Mouse (Mus musculus) mouse embryonic stem cell (cell line): ENCODE data around the gene Nhlrc3.

Experiments used
- in situ Hi-C, 2 experiments: fragments of 300-500 bp; cut with MboI; formaldehyde crosslinking; loops; 1 replicate in 1 of 2; 3 replicates in 1 of 2; pipeline ENCODE4 v1.14.3; 2019 to 2020; ENCODE audit warnings: low sequenced_read_pairs in 2 of 2, low pct_unique_long_range_greater_than_20kb in 1 of 2, mixed read lengths in 1 of 2; ENCODE audit not compliant: unreplicated experiment in 1 of 2

Gene Nhlrc3

GRCm38 (mm10) chr3:53463046-53463764, at the start of gene Nhlrc3, which contains the start of gene Proser1:
Gene Nhlrc3 (minus strand): TSS chr3:53463332.
Gene Proser1 (plus strand): TSS chr3:53463666.
- in situ Hi-C loops, result loop anchor here in 1 of 2 experiments (25.0 kb wide), 1 partner anchor 426 kb away; the partner anchor contains the start of gene Lhfp

GRCm38 (mm10) chr3:53502428-53502827, 39.3 kb upstream of the Nhlrc3 start:
- in situ Hi-C loops, result no loop called here

GRCm38 (mm10) chr3:53498351-53498905, 35.3 kb upstream of the Nhlrc3 start:
- in situ Hi-C loops, result no loop called here

GRCm38 (mm10) chr3:53488353-53488752, 25.2 kb upstream of the Nhlrc3 start, which contains the start of gene Stoml3:
Gene Stoml3 (plus strand): TSS chr3:53488653.
- in situ Hi-C loops, result no loop called here

GRCm38 (mm10) chr3:53486996-53487576, 24.0 kb upstream of the Nhlrc3 start:
- in situ Hi-C loops, result no loop called here

GRCm38 (mm10) chr3:53486561-53486960, 23.4 kb upstream of the Nhlrc3 start:
- in situ Hi-C loops, result no loop called here

GRCm38 (mm10) chr3:53483414-53484059, 20.4 kb upstream of the Nhlrc3 start:
- in situ Hi-C loops, result no loop called here

GRCm38 (mm10) chr3:53478419-53479046, 15.4 kb upstream of the Nhlrc3 start:
- in situ Hi-C loops, result no loop called here

GRCm38 (mm10) chr3:53477468-53477867, 14.3 kb upstream of the Nhlrc3 start:
- in situ Hi-C loops, result no loop called here

- in situ Hi-C loops, result no loop called here
These were observed 12.8 kb upstream of the Nhlrc3 start for GRCm38 (mm10) chr3:53475889-53476288.

GRCm38 (mm10) chr3:53474179-53474578, 11.0 kb upstream of the Nhlrc3 start:
- in situ Hi-C loops, result loop anchor here in 1 of 2 experiments (25.0 kb wide), 1 partner anchor 437 kb away; the partner anchor contains the start of gene Lhfp

- in situ Hi-C loops, result loop anchor here in 1 of 2 experiments (25.0 kb wide), 1 partner anchor 435 kb away; the partner anchor contains the start of gene Lhfp
These were observed 8.9 kb upstream of the Nhlrc3 start for GRCm38 (mm10) chr3:53472061-53472460.

GRCm38 (mm10) chr3:53469650-53470049, 6.5 kb upstream of the Nhlrc3 start:
- in situ Hi-C loops, result loop anchor here in 1 of 2 experiments (25.0 kb wide), 1 partner anchor 432 kb away; the partner anchor contains the start of gene Lhfp

GRCm38 (mm10) chr3:53467356-53467755, 4.2 kb upstream of the Nhlrc3 start:
- in situ Hi-C loops, result loop anchor here in 1 of 2 experiments (25.0 kb wide), 1 partner anchor 430 kb away; the partner anchor contains the start of gene Lhfp

GRCm38 (mm10) chr3:53466481-53466880, 3.3 kb upstream of the Nhlrc3 start:
- in situ Hi-C loops, result loop anchor here in 1 of 2 experiments (25.0 kb wide), 1 partner anchor 429 kb away; the partner anchor contains the start of gene Lhfp

- in situ Hi-C loops, result loop anchor here in 1 of 2 experiments (25.0 kb wide), 1 partner anchor 428 kb away; the partner anchor contains the start of gene Lhfp
These were observed 2.2 kb upstream of the Nhlrc3 start for GRCm38 (mm10) chr3:53465330-53465729.

- in situ Hi-C loops, result loop anchor here in 1 of 2 experiments (25.0 kb wide), 1 partner anchor 427 kb away; the partner anchor contains the start of gene Lhfp
These were observed 1.1 kb upstream of the Nhlrc3 start for GRCm38 (mm10) chr3:53464146-53464698.

GRCm38 (mm10) chr3:53463765-53464114, 608 bp upstream of the Nhlrc3 start:
- in situ Hi-C loops, result loop anchor here in 1 of 2 experiments (25.0 kb wide), 1 partner anchor 426 kb away; the partner anchor contains the start of gene Lhfp
